ENCODE assay signal across 8 mouse cellular contexts in genomic region chr17:23592208-23592925, GRCm38 (mm10). TPM values are rescaled to one million over a fixed set of nuclear protein-coding genes. Genes with fewer than 3 reads are reported as not detected.
DNase-seq lines count a peak whose midpoint lies in the region; ATAC-seq and TF ChIP-seq lines count a peak whose summit lies in the region.

No protein-coding gene starts in this region.

- TF ChIP-seq EP300 in heart, adult 2 months (IDR thresholded peaks at IDR 0.05; ENCODE audit: insufficient read depth, low read depth, low read length): no peak

- intact Hi-C loops in heart, adult 2 months (cut with DNase I): no loop called here

- ATAC-seq in embryonic facial prominence, embryonic 14.5 days (ENCODE audit: low read depth): peak; percentile 100
- peak; percentile 100 for ATAC-seq in limb, embryonic 13.5 days (ENCODE audit: low FRiP score, low read depth)
- peak; percentile 99 for ATAC-seq in midbrain, embryonic 16.5 days

- H3K4me1 ChIP-seq in embryonic facial prominence, embryonic 14.5 days (ENCODE audit: control insufficient read depth, insufficient read depth, low read length): no peaks in the 10 kb centered on the region
- no peaks in the 10 kb centered on the region; the same call in 1 of the 2 replicates for H3K4me1 ChIP-seq in heart, adult 2 months (ENCODE audit: control insufficient read depth, insufficient read depth, low read length)
- no peaks in the 10 kb centered on the region for H3K4me1 ChIP-seq in limb, embryonic 13.5 days
- peaks cover 5% of the 10 kb centered on the region for H3K4me1 ChIP-seq in midbrain, embryonic 16.5 days (ENCODE audit: control insufficient read depth, insufficient read depth, low read length)

- H3K9me3 ChIP-seq in embryonic facial prominence, embryonic 14.5 days (ENCODE audit: control insufficient read depth, low read length): no peaks in the 10 kb centered on the region
- H3K9me3 ChIP-seq in limb, embryonic 13.5 days: no peaks in the 10 kb centered on the region
- H3K9me3 ChIP-seq in midbrain, embryonic 16.5 days (replicated peaks; ENCODE audit: control insufficient read depth, low read length, poor library complexity, severe bottlenecking): no peaks in the 10 kb centered on the region

- no peak for TF ChIP-seq CTCF in heart, adult 2 months (IDR thresholded peaks at IDR 0.05)

- no peaks in the 10 kb centered on the region for H3K27me3 ChIP-seq in embryonic facial prominence, embryonic 14.5 days (replicated peaks; ENCODE audit: control insufficient read depth, insufficient read depth, low read length)
- no peaks in the 10 kb centered on the region for H3K27me3 ChIP-seq in heart, adult 2 months (ENCODE audit: control insufficient read depth, insufficient read depth, low read length)
- no peaks in the 10 kb centered on the region for H3K27me3 ChIP-seq in limb, embryonic 13.5 days
- H3K27me3 ChIP-seq in midbrain, embryonic 16.5 days (ENCODE audit: control insufficient read depth, insufficient read depth, low read depth, low read length): no peaks in the 10 kb centered on the region

- H3K4me3 ChIP-seq in embryonic facial prominence, embryonic 14.5 days (ENCODE audit: low read depth, low read length): peak overlapping the region; percentile 48
- H3K4me3 ChIP-seq in heart, adult 2 months: peak overlapping the region; percentile 64
- peak overlapping the region; percentile 53 for H3K4me3 ChIP-seq in limb, embryonic 13.5 days
- H3K4me3 ChIP-seq in midbrain, embryonic 16.5 days (ENCODE audit: low read depth, low read length): peak overlapping the region; percentile 44

- H3K9ac ChIP-seq in embryonic facial prominence, embryonic 14.5 days (ENCODE audit: low read depth, low read length): peak overlapping the region; percentile 67
- H3K9ac ChIP-seq in heart, adult 2 months (ENCODE audit: low read depth, low read length): peak overlapping the region; percentile 1; the same call in 1 of the 2 replicates
- H3K9ac ChIP-seq in limb, embryonic 13.5 days: peak overlapping the region; percentile 67
- peak overlapping the region; percentile 70 for H3K9ac ChIP-seq in midbrain, embryonic 16.5 days (ENCODE audit: low read depth, low read length)

- no peaks in the 10 kb centered on the region for H3K36me3 ChIP-seq in embryonic facial prominence, embryonic 14.5 days (ENCODE audit: control insufficient read depth, insufficient read depth, low read length)
- no peaks in the 10 kb centered on the region for H3K36me3 ChIP-seq in heart, adult 2 months (ENCODE audit: control insufficient read depth, insufficient read depth, low read length)
- no peaks in the 10 kb centered on the region for H3K36me3 ChIP-seq in limb, embryonic 13.5 days
- H3K36me3 ChIP-seq in midbrain, embryonic 16.5 days (ENCODE audit: control insufficient read depth, insufficient read depth, low read length): no peaks in the 10 kb centered on the region

- H3K4me2 ChIP-seq in embryonic facial prominence, embryonic 14.5 days (ENCODE audit: low read depth, low read length): peak overlapping the region; percentile 90
- H3K4me2 ChIP-seq in limb, embryonic 13.5 days (replicated peaks): peak overlapping the region; percentile 73
- peak overlapping the region; percentile 70 for H3K4me2 ChIP-seq in midbrain, embryonic 16.5 days (ENCODE audit: low read length)

- WGBS in embryonic facial prominence, embryonic 14.5 days: 7% methylated on average over 34 of the region's 34 CpGs
- WGBS in heart, adult 2 months: 7% methylated on average over 34 of the region's 34 CpGs
- 7% methylated on average over 34 of the region's 34 CpGs for WGBS in limb, embryonic 13.5 days
- WGBS in midbrain, embryonic 16.5 days: 7% methylated on average over 34 of the region's 34 CpGs

- no peaks in the 10 kb centered on the region for H3K79me2 ChIP-seq in heart, adult 2 months (replicated peaks; ENCODE audit: control insufficient read depth, insufficient read depth, low read length)

- peak; percentile 50 for TF ChIP-seq POLR2A in heart, adult 2 months (IDR thresholded peaks at IDR 0.05; ENCODE audit: insufficient read depth, low read depth, low read length)

- H3K27ac ChIP-seq in embryonic facial prominence, embryonic 14.5 days (replicated peaks; ENCODE audit: low read depth, low read length): peak overlapping the region; percentile 82
- H3K27ac ChIP-seq in heart, adult 2 months: peak overlapping the region; percentile 61
- peak overlapping the region; percentile 81 for H3K27ac ChIP-seq in limb, embryonic 13.5 days
- H3K27ac ChIP-seq in midbrain, embryonic 16.5 days (ENCODE audit: low read length): peak overlapping the region; percentile 77

- peak; percentile 93 for DNase-seq in 3134 (ENCODE audit: extremely low read depth, insufficient read length, low spot score)
- peak; percentile 83 to 86 for DNase-seq in adrenal gland, postnatal 4 days (ENCODE audit: low spot score in 2 of 2)
- peak; percentile 98 for DNase-seq in embryonic facial prominence, embryonic 14.5 days (ENCODE audit: low spot score)
- peak; percentile 90 to 93 for DNase-seq in heart, adult 2 months
- peak; percentile 97 for DNase-seq in kidney, adult 8-10 months
- peak; percentile 84 to 95 for DNase-seq in spleen, postnatal 10 days (ENCODE audit: low spot score in 2 of 2)

RNA-seq across cellular contexts. Expression of gene Zfp13, which starts 6.9 kb away (rescaled TPM):
- 10 to 100 TPM; 27.5 to 29.7 TPM for total RNA-seq in adrenal gland, postnatal 4 days (2021)
- polyA plus RNA-seq in embryonic facial prominence, embryonic 14.5 days (2014; fragmentation: Nextera tagmentation; extraction: Ambion mirVana): 11.6 and 11.7 TPM in 2 replicates
- total RNA-seq in heart, adult 2 months (2021): 1 to 10 TPM; 2.2 to 2.8 TPM
- 3.2 and 3.6 TPM in 2 replicates for polyA plus RNA-seq in heart, adult 2 months (2012; rRNA removed)
- 19.9 and 22.2 TPM in 2 replicates for polyA plus RNA-seq in limb, embryonic 13.5 days (2015; fragmentation: Nextera tagmentation; extraction: Ambion mirVana)
- 28.4 and 29.4 TPM in 2 replicates for polyA plus RNA-seq in midbrain, embryonic 16.5 days (2015; fragmentation: Nextera tagmentation; extraction: Ambion mirVana)

RNA-seq across cellular contexts. Expression of gene Zscan10, which starts 8.3 kb away (rescaled TPM):
- not detected for total RNA-seq in adrenal gland, postnatal 4 days (2021)
- 0.14 TPM in 1 of 2 replicates, not detected in the other for polyA plus RNA-seq in embryonic facial prominence, embryonic 14.5 days (2014; fragmentation: Nextera tagmentation; extraction: Ambion mirVana)
- not detected for total RNA-seq in heart, adult 2 months (2021)
- not detected in 2 replicates for polyA plus RNA-seq in heart, adult 2 months (2012; rRNA removed)
- 0.56 and 0.57 TPM in 2 replicates for polyA plus RNA-seq in limb, embryonic 13.5 days (2015; fragmentation: Nextera tagmentation; extraction: Ambion mirVana)
- polyA plus RNA-seq in midbrain, embryonic 16.5 days (2015; fragmentation: Nextera tagmentation; extraction: Ambion mirVana): not detected in 2 replicates

RNA-seq across cellular contexts. Expression of gene Zfp213, which starts 28.3 kb away (rescaled TPM):
- 10 to 100 TPM in 1 of 2 experiments, 1 to 10 TPM in 1; 8.5 to 11.5 TPM for total RNA-seq in adrenal gland, postnatal 4 days (2021)
- 17.7 and 18.2 TPM in 2 replicates for polyA plus RNA-seq in embryonic facial prominence, embryonic 14.5 days (2014; fragmentation: Nextera tagmentation; extraction: Ambion mirVana)
- 1 to 10 TPM; 5.5 to 6.2 TPM for total RNA-seq in heart, adult 2 months (2021)
- polyA plus RNA-seq in heart, adult 2 months (2012; rRNA removed): 8.7 and 9.8 TPM in 2 replicates
- polyA plus RNA-seq in limb, embryonic 13.5 days (2015; fragmentation: Nextera tagmentation; extraction: Ambion mirVana): 21.0 and 21.7 TPM in 2 replicates
- 16.0 and 17.9 TPM in 2 replicates for polyA plus RNA-seq in midbrain, embryonic 16.5 days (2015; fragmentation: Nextera tagmentation; extraction: Ambion mirVana)

RNA-seq across cellular contexts. Expression of gene Mmp25, which starts 52.7 kb away (rescaled TPM):
- total RNA-seq in adrenal gland, postnatal 4 days (2021): under 1 TPM; 0.56 to 0.90 TPM
- 0.90 and 1.4 TPM in 2 replicates for polyA plus RNA-seq in embryonic facial prominence, embryonic 14.5 days (2014; fragmentation: Nextera tagmentation; extraction: Ambion mirVana)
- under 1 TPM; 0.09 to 0.10 TPM for total RNA-seq in heart, adult 2 months (2021)
- polyA plus RNA-seq in heart, adult 2 months (2012; rRNA removed): 0.18 and 0.21 TPM in 2 replicates
- 0.81 and 1.0 TPM in 2 replicates for polyA plus RNA-seq in limb, embryonic 13.5 days (2015; fragmentation: Nextera tagmentation; extraction: Ambion mirVana)
- polyA plus RNA-seq in midbrain, embryonic 16.5 days (2015; fragmentation: Nextera tagmentation; extraction: Ambion mirVana): 0.94 and 1.6 TPM in 2 replicates

Comparison
In these comparisons a context has a peak if more than half of its experiments do, and no peak if none do; other contexts are left out.
1. Peak in every context shown above with its lines: DNase-seq, ATAC-seq, H3K4me3 ChIP-seq and H3K27ac ChIP-seq.
2. H3K9ac ChIP-seq: peak in every context shown above with its lines; median percentile 70 in midbrain, embryonic 16.5 days; 67 in embryonic facial prominence, embryonic 14.5 days; 67 in limb, embryonic 13.5 days; 1 in heart, adult 2 months.